Mouse (Mus musculus) 3T3-L1 (cell line): ENCODE measurements around the gene Dlx5.

Source experiments
- DNase-seq: peaks from one replicate; pipeline ENCODE4 v3.0.0-alpha.2; 2015; ENCODE audit warnings: low read depth, low spot score

Dlx5 gene

DNA sequence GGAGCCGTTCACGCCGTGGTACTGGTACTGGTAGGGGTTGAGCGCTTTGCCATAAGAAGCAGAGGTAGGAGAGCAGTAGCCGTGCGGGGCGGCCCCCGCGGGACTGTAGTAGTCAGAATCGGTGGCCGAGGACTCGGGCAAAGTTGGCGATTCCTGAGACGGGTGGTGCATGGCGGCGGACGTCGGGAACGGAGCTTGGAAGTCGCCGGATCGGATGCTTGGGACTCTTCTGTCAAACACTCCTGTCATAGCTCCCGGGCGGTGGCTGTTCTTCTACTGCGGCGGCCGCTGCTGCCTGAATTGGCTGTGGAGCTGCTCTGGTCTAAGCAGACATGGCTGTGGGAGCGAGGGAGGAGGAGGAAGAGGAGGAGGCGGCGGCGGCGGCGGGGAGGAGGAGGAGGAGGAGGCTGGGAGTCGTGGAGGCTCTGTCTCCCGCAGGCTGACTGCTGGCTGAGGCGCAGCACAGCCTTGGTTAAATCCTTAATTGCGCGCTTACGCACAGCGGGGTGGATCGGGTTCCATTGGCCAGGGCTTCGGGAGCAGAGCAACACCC lies at the start of gene Dlx5:
Gene Dlx5 (minus strand): TSS at position 448 of the 553 bp plus-strand sequence.
- no peak for DNase-seq

DNA sequence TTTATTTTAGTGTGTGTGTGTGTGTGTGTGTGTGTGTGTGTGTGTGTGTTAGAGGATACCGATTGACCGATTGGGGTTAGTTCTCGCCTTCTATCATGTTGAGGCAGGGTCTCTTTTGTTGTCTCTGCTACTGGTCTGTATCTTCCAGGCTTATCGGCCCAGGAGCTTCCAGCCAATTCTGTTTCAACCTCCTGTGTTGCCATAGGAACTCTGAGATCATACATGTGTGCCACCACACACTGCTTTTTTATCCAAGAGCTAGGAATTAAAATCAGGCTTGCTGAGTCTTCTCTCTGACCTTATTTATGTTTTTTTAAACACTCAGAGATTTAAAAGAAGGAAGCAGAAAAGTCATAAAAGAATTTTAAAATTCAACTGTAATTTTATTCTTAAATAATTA lies 49.6 kb upstream of the Dlx5 start:
- DNase-seq, result no peak

DNA sequence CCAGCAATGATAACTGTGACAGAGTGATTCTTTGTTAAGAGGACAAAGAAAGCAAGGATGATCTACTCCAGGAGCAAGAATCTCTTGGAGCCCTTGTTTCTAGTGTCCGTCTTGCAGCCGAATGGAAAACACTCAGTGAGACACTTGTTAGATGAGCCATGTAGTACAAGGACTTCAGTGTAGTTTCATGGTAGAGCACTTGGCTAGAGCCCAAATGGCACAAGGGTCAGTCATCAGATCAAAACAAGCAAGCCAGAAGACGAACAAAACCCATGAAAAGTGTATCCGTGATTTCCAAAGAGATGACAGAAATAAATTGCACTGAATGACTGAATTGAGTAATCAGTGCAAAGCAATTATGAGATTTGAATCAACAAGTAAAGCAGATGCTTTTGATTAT lies 48.9 kb upstream of the Dlx5 start:
- no peak for DNase-seq

DNA sequence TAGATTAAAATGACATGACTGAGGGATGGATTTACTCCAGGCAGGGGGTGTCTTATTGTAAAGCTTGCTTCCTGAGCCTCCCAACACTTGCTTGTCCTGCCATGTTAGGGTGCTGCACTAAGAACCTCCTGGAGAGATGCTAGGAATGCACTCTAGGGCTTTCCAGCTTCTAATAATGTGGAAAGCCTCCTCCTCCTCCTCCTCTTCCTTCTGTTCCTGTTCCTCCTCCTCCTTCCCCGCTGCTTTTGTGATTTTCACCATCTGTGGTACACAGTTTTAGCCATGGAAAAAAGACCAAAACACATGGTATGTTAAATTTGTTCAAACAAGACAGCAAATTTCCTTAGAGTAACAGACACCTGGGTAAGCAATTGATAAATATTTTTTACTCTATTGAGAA lies 43.4 kb upstream of the Dlx5 start:
- DNase-seq, result no peak

DNA sequence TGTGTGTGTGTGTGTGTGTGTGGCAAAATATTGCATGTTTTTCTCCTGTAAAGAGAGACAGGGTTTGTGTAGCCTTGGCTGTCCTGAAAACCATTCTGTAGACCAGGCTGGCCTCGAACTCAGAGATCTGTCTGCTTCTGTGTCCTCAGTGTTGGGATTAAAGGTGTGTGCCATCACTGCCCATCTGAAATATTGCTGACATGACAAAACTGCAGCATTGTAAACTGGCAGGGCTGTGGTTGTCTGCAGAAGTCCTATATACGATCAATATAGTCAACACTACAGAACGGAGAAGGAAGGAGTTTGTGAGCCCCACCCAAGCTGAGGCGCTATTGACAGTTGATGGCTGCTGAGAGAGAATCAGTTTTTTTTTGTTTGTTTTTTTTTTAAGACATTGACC lies 35.4 kb upstream of the Dlx5 start:
- no peak for DNase-seq

DNA sequence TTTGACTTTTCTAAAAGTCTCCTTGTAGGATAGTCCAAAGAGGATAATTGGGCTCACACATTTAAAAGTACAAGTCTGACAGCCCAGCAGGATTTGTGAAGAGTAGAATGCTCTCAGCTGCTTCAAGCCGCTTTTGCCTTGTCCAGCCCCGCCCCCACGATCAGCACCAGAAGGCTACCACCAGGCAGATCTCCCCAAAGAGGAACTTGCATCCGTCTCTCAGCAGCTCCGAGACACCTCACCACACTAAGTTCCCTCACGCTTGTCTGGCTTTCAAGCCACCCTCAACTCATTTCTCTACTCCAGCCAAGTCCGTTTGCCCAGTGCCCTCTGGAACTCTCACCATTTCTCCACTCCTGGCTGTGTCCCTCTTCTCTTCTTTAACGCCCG lies 33.6 kb upstream of the Dlx5 start:
- DNase-seq, result no peak

DNA sequence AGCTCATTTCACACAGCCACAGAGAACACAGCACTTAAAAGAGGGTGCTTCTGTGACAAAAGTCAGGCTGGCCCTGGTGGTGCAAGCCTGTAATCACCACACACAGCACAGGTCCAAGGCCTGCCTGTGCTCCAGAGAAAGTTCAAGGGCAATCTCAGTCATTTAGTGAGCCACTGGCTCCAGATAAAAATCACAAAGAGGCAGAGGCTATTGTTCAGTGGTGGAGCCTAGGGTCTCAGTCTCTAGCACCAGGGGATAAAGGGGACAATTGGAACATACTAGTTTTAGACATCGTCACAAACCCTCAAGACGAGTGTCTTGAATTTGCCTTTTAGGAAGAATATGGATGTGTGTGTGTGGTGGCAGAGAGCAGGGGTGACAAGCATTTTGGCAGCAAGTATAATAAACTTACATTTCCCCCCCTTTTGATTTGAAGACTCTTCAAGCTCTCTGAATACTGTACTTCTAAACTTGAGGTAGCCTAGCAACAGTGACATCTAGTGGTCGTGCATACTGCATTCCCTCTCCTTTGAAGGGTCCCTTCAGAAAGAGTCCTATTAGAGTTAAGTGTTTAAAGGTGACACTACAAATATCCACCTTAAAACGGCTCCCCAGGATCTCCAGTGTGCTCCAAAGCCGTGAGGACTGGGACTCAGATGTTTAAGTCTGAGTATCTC lies 33.1 kb upstream of the Dlx5 start:
- peak; percentile 84 for DNase-seq

DNA sequence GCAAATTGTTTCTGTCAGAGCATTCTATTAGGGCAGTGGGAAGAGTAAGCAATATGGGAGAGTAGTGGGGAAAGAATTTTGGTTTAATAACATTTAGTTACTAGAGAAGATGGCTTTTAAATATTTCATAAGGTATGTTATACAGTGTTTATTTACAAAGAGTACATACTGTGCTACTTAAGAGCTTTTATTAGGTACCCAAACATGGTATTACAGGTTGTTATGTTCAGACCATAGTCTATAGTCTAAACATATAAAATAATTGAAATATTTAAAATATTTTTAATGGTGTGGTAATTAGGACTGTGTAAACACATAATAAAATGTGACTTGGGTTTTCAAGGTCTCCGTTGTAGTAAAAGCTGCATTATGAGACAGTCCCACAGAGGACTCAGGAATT lies 32.4 kb upstream of the Dlx5 start:
- no peak for DNase-seq

DNA sequence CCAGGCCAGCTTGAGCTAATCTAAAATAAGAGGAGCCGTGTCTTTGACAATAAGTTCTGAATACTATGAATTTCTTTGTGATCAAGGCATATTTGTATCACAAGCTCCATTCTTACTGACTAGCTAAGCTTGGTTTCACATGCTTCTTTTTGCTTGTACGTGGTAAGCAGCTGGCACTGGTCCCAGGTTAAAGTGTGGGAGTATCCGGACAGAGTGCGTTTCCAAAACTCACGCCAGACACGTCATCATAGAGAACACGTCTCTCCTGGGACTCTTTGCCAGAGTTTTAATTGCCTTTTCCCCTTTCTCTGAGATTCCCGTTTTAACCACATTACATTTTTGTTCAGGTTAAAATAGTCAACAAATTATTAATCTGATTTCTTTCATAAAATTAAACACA lies 27.7 kb upstream of the Dlx5 start:
- peak; percentile 43 for DNase-seq

DNA sequence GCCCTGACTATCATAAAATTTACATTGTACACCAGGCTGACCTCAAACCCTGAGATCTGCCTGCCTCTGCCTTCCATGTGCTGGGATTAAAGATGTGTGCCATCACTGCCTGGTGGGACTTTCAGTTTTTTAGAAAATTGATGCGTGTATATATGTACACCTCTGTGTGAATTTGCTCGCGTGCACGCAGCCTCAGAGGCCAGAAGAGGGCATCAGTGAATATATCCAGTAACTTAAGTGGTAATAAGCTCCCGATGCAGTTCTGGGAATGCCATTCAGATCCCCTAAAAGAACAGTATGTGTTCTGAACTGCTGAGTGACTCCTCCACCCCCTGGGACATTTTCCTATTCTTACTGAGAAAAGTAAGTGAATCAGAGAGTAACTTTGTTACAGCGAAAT lies 8.2 kb upstream of the Dlx5 start:
- DNase-seq, result peak; percentile 12

DNA sequence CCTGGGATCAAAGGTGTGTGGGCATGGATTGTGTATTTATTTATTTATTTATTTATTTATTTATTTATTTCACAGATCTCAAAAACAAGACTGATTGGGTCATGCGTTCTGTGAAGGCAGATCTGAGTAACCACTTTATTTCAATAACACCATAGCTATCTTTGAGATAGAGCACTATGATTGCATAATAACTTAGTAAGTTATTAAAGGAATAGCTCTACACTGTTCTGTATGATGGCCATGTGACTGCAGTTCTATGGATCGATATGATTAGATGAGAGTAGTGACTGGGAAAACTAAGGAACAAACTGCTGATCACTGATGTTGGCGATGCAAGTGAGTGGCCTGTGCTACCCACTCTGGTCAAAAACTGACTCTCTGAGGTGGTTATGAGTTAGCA lies 4.3 kb upstream of the Dlx5 start:
- DNase-seq, result no peak

DNA sequence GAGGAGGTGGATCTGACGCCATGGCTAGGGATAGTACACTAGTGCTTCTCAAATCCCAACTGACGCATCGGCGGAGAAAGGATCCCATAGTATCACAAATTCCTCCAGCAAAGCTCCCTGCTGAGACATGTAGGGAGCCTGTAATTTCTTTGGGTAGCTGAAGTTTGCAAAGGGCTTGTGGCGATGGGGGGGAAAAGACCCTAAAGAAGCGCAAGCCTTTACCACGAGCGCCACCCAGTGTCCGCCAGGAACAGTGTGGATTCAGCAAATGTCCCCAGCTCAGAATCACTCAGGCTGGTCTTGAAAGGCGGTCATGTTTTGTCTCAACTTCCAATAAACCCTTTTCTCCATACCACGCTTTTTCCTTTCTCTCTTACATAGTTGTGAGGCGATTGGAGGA lies 3.0 kb upstream of the Dlx5 start:
- DNase-seq, result peak; percentile 32

DNA sequence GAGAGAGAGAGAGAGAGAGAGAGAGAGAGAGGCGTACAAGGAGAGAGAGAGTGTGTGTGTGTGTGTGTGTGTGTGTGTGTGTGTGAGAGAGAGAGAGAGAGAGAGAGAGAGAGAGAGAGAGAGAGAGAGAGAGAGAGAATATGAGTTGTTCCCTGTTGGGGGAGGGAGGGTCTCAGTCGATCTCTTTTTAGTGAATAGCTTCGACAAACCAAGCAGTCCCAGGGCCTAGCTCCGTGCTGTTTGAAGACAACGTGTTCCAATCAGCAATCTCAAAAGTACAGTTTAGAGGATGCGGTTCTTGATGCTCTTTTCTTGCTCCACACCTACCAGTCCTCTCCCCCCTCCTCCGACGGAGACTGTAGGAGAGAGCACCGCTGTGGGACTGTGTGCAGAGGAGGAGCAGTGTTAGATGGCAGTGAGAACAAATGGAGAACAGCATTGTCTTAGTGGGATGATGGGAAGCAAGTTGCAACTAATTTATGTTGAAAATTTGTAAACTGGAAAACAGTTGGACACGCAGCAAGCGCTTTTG lies 447 bp upstream of the Dlx5 start:
- no peak for DNase-seq

DNA sequence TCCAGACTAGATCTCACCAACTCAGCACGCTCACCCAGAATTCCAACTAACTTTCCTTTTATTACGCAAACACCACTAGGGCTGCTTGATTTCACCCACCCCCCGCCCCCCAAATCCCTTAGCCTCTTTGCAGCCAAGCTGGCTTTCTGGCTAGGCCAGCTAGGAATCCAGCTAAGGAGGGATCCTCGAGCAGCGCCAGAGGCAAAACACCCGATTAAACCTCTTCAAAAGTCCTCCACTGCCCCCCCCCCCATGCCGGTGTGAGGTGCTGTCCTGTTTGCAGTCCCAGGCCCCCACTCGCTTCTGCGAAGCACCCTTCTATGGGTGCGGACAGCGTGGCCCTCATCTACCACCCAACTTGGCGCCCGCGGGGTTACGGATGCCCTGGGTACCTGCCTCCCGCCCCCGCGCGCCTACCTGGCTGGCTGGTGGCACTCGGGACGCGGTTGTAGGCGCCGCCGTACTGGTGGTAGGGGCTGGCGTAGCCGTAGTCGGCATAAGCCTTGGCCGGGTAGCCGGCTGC lies 709 bp downstream of the Dlx5 start:
- DNase-seq, result no peak

DNA sequence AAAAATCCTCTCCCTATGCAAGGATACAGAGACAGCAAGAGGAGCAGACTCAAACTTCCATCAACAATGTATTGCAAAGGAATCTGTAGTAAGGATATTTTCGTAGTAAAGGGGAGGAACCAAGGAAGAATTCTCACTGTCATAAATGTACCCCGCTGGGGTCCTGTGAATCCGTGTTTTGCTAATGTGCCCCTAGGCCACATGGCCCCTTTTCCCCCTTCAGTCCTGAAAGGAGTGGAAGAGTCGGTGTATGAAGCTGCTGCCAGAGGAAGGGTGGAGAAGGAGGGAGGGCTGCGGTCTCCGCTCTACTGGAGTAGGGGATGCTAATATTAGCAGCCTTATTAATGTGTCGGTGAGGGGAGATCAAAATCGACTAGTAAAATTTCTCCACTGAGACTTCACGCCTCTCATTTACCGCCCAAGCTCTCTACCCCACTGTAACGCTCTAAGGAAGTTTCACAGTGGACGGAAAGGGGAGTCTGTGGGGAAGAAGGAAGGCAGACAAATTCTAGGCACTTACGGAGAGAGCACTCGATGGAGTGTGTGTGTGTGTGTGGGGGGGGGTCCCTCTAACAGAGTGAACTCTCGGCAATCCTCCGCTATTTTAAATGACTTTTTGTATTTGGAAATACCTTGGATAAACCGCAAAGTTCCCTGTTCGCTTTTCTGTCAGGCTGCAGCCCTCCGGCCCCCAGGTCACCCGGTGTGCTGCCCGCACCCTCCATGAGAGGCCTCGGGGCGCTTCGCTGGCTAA lies 1.3 kb downstream of the Dlx5 start:
- no peak for DNase-seq

DNA sequence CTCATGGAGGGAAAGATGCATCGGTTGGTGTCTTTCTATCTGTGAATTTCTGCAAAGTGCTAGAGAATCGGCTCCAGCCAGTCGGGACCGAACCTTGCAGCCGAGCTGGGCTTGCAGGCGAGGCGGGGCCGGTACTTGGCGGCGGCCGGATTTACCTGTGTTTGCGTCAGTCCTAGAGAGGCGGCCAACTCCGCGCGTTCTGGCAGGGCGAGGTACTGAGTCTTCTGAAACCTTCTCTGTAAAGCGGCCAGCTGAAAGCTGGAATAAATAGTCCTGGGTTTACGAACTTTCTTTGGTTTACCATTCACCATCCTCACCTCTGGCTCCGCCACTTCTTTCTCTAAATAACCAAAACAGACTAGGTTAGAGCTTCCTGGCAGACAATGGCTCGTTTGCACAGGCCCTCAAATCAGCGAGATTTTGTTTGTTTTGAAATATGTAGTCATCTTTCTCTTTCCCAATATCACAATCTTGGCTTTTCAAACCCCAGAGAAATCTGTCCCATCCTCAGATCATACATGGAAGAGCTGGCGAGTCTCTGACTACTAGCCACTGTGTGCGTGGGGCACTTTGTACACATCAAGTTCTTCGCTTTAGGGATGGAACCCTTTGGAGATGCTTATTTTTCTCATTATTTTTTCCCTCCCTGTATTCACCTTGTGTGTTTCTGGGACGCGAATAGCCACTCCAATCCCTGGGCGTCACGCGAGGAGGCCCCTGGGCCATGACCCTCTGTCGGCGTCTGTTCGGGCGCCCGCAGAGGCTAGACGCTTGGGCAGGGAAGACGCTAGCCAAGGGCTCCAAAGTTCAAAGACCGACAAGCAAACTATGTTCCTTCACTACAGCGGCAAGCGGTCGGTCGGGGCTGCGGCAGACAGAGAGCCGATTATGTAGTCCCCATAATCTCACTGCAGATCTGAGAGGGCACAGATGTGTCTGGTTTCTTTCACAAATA lies 2.2 kb downstream of the Dlx5 start:
- DNase-seq, result no peak

DNA sequence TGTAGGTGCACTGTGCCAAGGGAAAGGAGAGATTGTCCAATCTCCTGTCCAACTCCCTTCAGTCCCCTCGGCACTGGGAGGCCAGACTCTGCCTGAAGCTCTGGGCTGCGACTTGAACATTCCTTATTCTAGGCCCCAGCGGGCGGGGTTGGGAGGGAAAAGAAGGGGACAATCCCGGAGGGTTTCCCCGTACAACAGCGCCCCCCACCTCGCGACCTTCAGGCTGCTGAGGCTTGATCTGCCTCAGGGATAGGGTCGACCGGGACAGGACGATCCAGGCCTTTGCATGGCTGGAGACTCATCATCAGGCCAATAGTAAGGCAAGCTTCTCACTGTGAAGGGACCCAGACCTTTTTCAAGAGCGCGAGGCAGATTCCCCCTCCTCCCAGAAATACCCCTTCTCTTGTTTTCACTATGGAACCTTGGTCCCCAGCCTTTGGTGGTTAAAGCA lies 3.0 kb downstream of the Dlx5 start:
- no peak for DNase-seq

DNA sequence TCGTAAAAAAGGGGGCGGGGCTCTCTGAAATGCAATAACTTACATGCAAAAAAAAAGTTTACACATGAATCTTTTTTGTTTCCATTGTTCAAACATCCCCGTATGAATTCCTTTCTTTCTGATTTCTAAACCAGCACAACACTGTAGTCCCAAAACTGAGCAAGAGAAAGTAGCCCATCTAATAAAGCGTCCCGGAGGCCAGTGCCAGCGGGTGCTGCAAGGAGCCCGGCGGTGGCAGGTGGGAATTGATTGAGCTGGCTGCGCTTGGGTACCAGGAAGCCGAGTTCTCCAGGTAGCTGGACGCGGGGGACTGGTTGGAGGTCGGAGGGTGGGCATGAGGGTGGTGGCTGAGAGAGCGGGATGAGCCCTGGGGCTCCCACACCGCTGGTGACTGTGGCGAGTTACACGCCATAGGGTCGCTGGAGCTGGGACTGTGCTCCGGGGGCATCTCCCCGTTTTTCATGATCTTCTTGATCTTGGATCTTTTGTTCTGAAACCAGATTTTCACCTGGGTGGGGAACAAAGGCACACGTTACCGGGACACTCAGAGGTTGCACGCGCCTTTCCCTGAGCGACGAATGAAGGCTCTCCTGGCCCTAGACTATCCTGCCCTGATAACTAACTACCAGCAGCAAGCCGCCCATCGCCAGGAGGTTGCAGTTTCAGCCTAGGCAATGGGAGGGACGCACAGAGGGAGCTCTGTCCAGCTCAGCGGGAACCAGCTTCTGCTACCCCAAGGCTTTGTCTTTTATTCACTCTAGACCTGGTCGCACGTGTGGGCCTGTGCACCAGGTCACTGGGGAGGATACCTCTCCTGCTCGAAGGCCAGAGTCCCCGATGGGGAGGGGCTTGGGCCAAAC lies 3.7 kb downstream of the Dlx5 start:
- no peak for DNase-seq

DNA sequence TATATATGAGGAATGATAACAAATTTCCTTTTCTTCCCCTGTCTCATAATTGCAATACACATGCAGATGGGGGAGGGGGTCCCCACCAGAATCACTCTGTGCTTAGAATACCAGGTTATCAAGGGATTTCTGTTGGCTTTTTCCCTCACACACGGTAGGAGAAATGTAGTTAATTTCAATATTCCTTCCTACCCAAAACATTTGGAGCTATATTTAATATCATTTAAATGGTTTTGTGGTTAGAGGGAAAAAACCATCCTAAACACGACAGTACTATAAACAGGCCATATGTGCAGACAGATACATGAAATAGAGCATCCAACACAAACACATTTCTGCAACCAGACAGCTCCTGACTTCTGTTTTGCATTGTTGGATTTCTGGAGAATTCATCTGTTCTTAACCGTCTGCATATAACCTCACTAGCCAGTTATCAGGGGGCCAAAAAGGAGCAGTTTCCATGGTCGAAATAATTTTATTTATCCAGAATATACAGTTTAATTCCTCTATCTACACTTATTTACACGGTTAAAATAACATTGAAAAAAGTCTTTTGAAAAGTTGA lies 4.5 kb downstream of the Dlx5 start:
- DNase-seq, result no peak

DNA sequence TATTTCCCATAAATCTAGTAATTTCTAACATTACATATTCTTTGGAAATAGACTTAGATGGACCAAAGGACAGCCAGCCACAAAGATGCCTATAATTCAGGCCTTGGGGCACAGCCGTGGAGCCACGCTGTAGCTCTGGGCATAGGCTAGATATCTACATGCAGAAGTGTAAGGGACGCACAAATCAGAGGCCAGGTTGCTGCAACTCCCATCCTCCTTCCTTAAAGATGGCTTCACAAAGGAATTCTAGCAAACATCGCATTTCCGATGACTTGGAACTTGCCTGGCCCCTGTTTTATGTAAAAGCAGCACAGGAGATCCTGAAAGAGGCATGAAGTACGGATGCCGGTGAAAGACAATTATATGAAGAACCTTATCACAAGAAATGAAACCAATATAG lies 5.2 kb downstream of the Dlx5 start:
- no peak for DNase-seq
